Mouse (Mus musculus) CH12F3 (cell line): ENCODE measurements around the gene Dcaf4.

Experiments used
- in situ Hi-C: fragments of 300-500 bp; cut with MboI; formaldehyde crosslinking; loops from 2 replicates; pipeline ENCODE4 v1.14.3; 2020; ENCODE audit warnings: low sequenced_read_pairs

Dcaf4 gene

DNA sequence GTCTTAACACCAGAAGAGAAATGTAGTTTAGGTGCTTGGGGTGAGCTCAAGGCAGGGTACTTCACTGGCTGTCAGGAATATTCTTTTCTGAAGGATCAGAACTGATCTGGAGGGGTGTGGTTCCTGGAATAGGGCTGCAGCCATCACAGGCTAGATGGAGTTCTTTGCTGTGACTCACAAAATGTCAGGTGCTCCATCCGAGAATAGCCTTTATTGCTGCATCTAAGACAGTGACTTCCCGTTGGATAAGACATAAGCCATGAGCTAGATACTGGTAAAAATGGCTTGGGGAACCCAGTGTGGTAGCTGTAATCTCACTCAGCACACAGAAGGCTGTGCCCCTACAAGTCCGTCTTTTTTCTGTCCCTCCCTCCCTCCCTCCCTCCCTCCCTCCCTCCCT, 13.9 kb downstream of the Dcaf4 start:
- in situ Hi-C loops, result no loop called here

DNA sequence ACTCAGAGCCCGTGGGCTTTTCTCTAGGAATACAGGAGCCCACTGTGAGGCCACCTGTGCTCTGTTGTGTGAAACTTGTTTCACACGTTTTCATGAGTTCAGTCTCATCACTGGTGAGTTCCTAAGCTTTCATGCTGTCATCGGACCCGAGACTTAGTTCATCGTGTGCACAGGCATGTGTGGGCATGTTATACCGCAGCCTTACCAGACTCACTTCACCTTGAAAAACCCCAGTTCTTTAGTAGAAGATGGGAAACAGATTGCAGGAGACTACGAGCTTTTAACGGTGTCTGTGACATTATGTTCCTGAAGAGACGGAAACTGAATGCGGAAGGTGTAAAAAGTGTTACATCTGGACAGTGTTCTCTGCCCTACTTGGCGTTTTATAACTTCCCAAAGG, 15.2 kb downstream of the Dcaf4 start:
- in situ Hi-C loops, result no loop called here

GRCm38 (mm10) chr12:83536039-83536438, 15.8 kb downstream of the Dcaf4 start:
- in situ Hi-C loops, result no loop called here

DNA sequence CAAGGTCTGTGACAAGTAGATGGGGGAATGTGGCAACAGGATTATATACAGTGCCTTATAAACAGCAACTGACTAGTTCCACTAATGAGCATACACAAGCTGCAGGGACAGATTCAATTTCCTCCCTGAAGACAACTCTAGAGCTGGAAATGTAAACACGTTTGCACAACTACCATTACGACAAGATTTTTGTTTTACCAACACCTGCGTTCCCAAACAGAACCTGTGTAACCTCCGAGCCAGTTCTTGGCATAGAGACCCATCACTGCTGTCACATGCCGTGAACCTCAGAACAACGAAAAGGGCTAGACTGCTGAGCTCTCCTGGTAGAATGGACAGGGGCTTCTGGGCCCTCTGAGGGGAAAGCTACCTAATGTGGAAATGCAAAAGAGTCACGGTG, 23.7 kb downstream of the Dcaf4 start:
- in situ Hi-C loops, result no loop called here

DNA sequence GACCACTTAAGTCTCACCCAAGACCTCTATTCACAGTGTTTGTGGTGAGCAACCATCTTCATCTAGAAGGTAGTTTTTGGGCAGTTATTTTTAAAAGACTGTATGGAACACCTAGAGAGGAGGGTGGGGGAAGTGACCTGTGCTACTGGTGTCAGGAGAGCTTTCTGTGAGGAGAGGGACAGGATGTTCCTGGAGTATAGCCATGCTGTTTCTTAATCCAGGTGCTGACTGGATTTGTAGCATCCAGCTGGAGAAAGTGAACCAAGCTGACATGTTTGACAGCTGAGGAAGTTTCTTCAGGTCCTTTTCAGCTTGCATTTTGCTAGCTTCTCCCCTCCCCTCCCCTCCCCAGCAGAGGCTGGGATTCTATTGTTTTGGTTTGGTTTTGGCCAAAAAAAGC, 24.5 kb downstream of the Dcaf4 start:
- in situ Hi-C loops, result no loop called here

- in situ Hi-C loops, result no loop called here
Observed at GRCm38 (mm10) chr12:83551305-83551704, 31.0 kb downstream of the Dcaf4 start.

- in situ Hi-C loops, result no loop called here
Observed at GRCm38 (mm10) chr12:83553816-83554215, 33.5 kb downstream of the Dcaf4 start.

DNA sequence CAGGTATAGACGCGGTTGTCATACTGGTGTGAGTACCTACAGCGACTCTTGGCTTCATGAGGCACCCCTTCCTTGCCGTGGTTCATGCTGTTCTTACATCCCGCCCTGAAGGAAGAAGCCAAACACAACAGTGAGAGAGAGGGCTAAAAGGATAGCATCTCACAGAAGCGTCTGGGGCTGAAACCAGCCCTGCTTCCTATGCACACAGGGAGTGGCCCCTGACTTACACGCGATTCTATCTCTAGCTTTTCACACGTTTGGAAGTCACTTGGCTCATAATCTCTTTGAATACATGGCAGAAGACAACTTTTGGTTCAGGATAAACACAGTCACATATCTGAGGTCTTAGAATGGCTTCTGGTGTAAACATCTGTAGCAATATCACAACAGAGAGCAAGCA, 35.3 kb downstream of the Dcaf4 start:
- in situ Hi-C loops, result no loop called here

GRCm38 (mm10) chr12:83558496-83558895, 38.2 kb downstream of the Dcaf4 start:
- in situ Hi-C loops, result no loop called here

- in situ Hi-C loops, result no loop called here
Observed at GRCm38 (mm10) chr12:83560189-83560588, 39.9 kb downstream of the Dcaf4 start.

GRCm38 (mm10) chr12:83562589-83562988, 42.3 kb downstream of the Dcaf4 start:
- in situ Hi-C loops, result no loop called here

- in situ Hi-C loops, result no loop called here
Observed at GRCm38 (mm10) chr12:83569866-83570265, 49.6 kb downstream of the Dcaf4 start.

GRCm38 (mm10) chr12:83572717-83573116, 52.5 kb downstream of the Dcaf4 start:
- in situ Hi-C loops, result no loop called here

DNA sequence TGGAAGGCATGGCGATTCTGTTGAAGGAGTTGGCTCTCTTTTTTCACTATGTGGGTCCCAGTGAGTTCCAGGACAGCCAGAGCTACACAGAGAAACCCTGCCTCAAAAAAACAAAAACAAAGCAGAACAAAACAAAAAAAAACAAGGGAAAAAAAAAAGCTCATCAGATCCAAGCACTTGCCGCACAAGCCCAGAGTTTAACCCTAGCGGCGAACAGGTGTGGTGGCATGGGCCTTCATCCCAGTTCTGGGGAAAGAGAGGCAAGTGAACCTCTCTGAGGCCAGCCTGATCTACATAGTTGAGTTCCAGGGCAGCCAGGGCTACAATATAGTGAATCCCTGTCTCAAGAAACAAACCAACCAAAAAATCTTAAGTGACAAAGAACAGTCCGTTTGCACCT, 57.2 kb downstream of the Dcaf4 start:
- in situ Hi-C loops, result no loop called here

GRCm38 (mm10) chr12:83578356-83578755, 58.1 kb downstream of the Dcaf4 start:
- in situ Hi-C loops, result no loop called here

DNA sequence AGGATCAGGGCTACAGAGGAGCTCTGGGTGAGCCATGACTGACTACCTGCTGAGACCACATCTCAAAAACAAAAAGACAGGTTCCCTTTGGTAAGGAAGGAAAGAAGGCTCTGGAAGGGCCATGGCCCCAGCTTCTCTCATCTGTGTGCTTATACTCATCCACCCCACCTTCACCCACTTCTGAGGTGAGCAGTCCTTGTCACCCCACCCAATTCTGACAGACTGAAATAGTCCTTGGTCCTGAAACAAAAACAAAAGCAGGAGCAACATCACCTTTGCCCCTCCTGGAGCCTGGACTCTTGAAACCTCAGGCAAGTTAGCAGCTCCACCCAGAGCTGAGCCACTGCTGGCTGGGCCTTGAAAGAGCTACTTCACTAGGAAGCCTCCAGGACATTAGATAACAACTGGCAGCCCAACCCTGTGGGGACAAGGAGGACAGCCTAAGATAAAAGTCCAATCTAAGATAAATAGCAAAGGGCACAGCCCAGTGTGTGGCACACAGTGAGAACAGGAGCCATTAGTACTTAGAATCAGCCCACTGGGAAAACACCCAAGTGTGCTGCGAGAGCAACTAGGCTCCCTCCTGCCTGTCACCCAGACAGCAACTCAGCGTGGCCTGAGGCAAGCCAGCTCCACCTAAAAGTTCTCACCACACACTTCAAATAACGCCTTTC, 58.8 kb downstream of the Dcaf4 start:
- in situ Hi-C loops, result no loop called here

DNA sequence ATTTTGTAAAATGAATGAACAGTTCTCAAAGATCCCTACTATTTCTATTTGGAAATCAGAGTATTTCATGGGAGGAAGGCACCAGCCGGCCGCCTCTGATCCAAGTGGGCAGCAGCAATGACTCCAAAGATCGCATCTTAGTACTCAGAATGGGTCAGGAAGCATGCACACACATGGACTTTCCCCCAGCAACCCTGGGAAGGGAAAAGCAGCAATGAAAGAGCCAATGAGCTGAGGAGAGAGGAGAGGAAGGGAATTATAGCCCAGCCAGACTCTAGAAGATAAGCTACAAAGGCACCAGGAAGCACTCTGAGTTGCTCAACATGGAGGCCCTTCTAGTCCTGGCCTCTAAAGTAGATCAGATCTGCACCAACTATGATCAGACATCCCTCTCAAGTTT, 60.0 kb downstream of the Dcaf4 start:
- in situ Hi-C loops, result no loop called here

DNA sequence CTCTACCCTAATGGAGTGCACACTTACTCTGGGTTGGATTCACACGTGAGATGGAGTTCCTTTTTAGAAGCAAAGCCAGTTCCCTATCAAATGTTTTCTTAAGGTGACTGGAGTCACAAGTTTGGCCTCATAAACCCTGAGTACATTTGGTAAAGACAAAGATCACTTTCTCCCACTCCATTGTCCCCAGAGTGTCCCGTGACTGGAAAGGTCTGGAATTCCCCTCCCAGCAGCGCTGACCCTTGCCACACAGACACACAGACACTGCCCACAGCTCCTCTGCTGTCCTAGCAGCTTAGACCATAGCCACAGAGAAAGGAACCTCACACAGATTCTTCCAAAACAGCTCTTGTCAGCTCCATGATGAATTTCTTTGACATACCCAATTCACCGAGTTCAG, 61.8 kb downstream of the Dcaf4 start:
- in situ Hi-C loops, result no loop called here

DNA sequence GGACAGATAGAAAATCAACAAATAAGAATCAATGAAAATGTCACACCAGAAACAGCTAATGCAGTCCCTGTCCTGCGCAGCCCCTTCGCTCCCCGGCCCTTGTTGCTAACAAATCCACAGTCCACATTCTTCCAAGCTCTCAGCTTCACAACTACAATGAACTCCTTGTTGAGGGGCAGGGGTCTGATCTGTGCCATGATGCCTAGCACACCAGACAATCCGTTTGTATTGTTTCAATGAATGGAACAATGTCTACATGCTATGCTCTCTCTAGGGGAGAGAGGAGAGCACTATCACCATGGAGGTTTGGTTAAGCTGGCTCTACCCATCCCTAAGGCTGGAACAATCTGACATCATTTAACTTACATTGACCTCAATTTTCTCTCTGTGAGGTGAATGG, 62.5 kb downstream of the Dcaf4 start:
- in situ Hi-C loops, result no loop called here

DNA sequence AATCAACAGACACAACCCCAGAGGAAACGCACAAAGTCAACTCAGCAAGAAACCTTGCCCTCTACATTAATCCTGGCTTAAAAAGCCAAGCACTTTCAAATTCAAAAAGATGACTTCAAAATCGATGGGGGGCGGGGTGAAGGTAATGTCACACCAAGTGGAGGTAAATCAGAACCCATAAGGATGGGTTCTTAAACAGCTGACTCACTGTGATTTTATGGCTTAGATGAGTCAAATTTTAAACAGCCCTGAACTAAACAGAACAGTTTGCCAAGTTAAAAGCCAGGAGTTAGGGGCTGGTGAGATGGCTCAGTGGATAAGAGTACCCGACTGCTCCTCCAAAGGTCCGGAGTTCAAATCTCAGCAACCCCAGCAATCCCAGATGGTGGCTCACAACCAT, 66.4 kb downstream of the Dcaf4 start:
- in situ Hi-C loops, result no loop called here
